Mouse (Mus musculus) embryonic facial prominence, embryonic 14.5 days (tissue): Measurements from ENCODE around the gene Cdsn. TPM values are rescaled to one million over a fixed set of nuclear protein-coding genes. Genes with fewer than 3 reads are reported as not detected.

ENCODE experiments used
- ATAC-seq: fragments of 200-750 bp; cut with Nextera tagmentation; 2 replicates; pipeline ENCODE4 v1.8.0; 2017; ENCODE audit warnings: low read depth, moderate number of reproducible peaks, moderate TSS enrichment
- DNase-seq: peaks from one replicate; pipeline ENCODE4 v3.0.0-alpha.2; 2015; ENCODE audit warnings: low spot score
- H3K27ac ChIP-seq: fragments of 300-500 bp; sonication (generic); replicated peaks from 2 replicates; pipeline ENCODE4 v1.5.1; 2014; ENCODE audit warnings: low read depth, mild to moderate bottlenecking, low read length, moderate library complexity
- H3K27me3 ChIP-seq: fragments of 300-500 bp; sonication (generic); replicated peaks from 2 replicates; pipeline ENCODE4 v1.6.1; 2014; ENCODE audit warnings: low read length; ENCODE audit not compliant: control insufficient read depth, insufficient read depth
- H3K36me3 ChIP-seq: fragments of 300-500 bp; sonication (generic); 2 replicates; pipeline ENCODE4 v1.6.1; 2014; ENCODE audit warnings: low read length, mixed read lengths; ENCODE audit not compliant: control insufficient read depth, insufficient read depth
- H3K4me1 ChIP-seq: fragments of 300-500 bp; sonication (generic); 2 replicates; pipeline ENCODE4 v1.6.1; 2014; ENCODE audit warnings: antibody characterized with exemption, low read length; ENCODE audit not compliant: control insufficient read depth, insufficient read depth
- H3K4me2 ChIP-seq: fragments of 300-500 bp; sonication (generic); 2 replicates; pipeline ENCODE4 v1.6.1; 2014; ENCODE audit warnings: low read depth, mild to moderate bottlenecking, low read length, moderate library complexity, mixed read lengths
- H3K4me3 ChIP-seq: fragments of 300-500 bp; sonication (generic); 2 replicates; pipeline ENCODE4 v1.5.1; 2014; ENCODE audit warnings: low read depth, mild to moderate bottlenecking, low read length
- H3K9ac ChIP-seq: fragments of 300-500 bp; sonication (generic); 2 replicates; pipeline ENCODE4 v1.6.1; 2014; ENCODE audit warnings: low read depth, mild to moderate bottlenecking, low read length, moderate library complexity, mixed read lengths
- H3K9me3 ChIP-seq: fragments of 300-500 bp; sonication (generic); 2 replicates; pipeline ENCODE4 v1.6.1; 2016; ENCODE audit warnings: low read length; ENCODE audit not compliant: control insufficient read depth
- WGBS: fragments of 180-500 bp; shearing (Covaris S2); extraction: QIAGEN DNeasy Blood & Tissue Kit; methylation state at CpG from one replicate; pipeline ENCODE4 v1.1.7; 2014; 5-methylcytosine and 5-hydroxymethylcytosine counted together
- polyA plus RNA-seq: library from polyadenylated mRNA; unstranded; fragments of >200 nt; fragmentation: Nextera tagmentation; extraction: Ambion mirVana; gene quantifications from 2 replicates; pipeline ENCODE4 v1.2.1, GENCODE M21; 2014

Gene Cdsn
- polyA plus RNA-seq = 0.97 and 1.3 TPM in 2 replicates

DNA sequence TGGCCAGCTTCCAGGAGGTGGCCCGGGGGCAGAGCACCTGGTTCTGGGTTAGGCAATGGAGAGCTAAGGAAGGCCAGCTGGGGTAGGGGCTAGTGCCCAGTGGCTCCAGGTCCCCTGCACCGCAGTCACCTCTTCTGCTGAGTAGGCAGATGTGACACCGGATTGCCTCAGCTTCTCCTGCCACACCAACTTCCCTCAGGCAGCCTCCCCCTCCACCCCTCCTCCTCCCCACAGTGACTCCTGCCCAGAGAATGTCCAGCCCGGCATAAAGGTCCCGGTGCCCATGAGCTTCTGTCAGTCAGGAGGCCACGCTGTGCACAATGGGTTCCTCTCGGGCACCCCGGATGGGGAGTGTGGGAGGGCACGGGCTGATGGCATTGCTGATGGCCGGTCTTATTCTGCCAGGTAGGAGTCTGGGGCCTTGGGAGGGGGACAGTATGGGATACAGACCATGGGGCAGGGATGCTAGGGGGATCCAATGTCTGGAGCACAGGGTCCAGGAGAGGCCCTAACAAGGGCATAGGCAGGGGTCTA, at the start of gene Cdsn:
TSS of gene Cdsn (plus strand) at position 248 of the 534 bp plus-strand sequence.
- H3K9me3 ChIP-seq = no peaks in the 10 kb centered on the region
- no peaks in the 10 kb centered on the region for H3K27me3 ChIP-seq
- H3K36me3 ChIP-seq = no peaks in the 10 kb centered on the region
- ATAC-seq (no peak), DNase-seq (no peak)
- peaks cover 17% of the 10 kb centered on the region; the same call in 1 of the 2 replicates for H3K4me1 ChIP-seq
- H3K4me3 ChIP-seq = no peak within 1 kb of the TSS
- H3K9ac ChIP-seq = no peak within 1 kb of the TSS
- WGBS = 77% methylated on average over 9 of the region's 10 CpGs
- no peak within 1 kb of the TSS for H3K27ac ChIP-seq
- H3K4me2 ChIP-seq = no peak within 1 kb of the TSS

GRCm38 (mm10) chr17:35502226-35502625, 49.7 kb upstream of the Cdsn start:
- no peaks in the 10 kb centered on the region for H3K36me3 ChIP-seq
- H3K9ac ChIP-seq = 0 out of 2 replicates have a peak overlapping the region, but pooled peaks have one; percentile 27
- H3K4me1 ChIP-seq = peaks cover 10% of the 10 kb centered on the region
- no peak overlapping the region for H3K4me3 ChIP-seq
- no peak overlapping the region for H3K4me2 ChIP-seq
- DNase-seq (peak; percentile 45), ATAC-seq (no peak)
- H3K27me3 ChIP-seq = peaks cover 22% of the 10 kb centered on the region
- H3K27ac ChIP-seq = peak overlapping the region; percentile 75
- WGBS = 6% methylated on average over 6 of the region's 6 CpGs
- no peaks in the 10 kb centered on the region for H3K9me3 ChIP-seq

- Histone ChIP-seq H3K4me2 (no peak overlapping the region), H3K9me3 (no peaks in the 10 kb centered on the region), H3K36me3 (no peaks in the 10 kb centered on the region), H3K4me3 (no peak overlapping the region), H3K27ac (peak overlapping the region; percentile 75), H3K4me1 (peaks cover 10% of the 10 kb centered on the region), H3K9ac (no peak overlapping the region), H3K27me3 (peaks cover 27% of the 10 kb centered on the region)
- DNase-seq (no peak), ATAC-seq (no peak)
- WGBS = 53% methylated on average over 5 of the region's 5 CpGs
These were observed 49.2 kb upstream of the Cdsn start for GRCm38 (mm10) chr17:35502762-35503161.

GRCm38 (mm10) chr17:35503849-35504248, 48.1 kb upstream of the Cdsn start:
- Histone ChIP-seq H3K9me3 (no peaks in the 10 kb centered on the region), H3K4me3 (no peak overlapping the region), H3K36me3 (no peaks in the 10 kb centered on the region), H3K9ac (no peak overlapping the region), H3K27ac (no peak overlapping the region), H3K4me2 (no peak overlapping the region), H3K27me3 (peaks cover 31% of the 10 kb centered on the region), H3K4me1 (peaks cover 10% of the 10 kb centered on the region)
- WGBS = 32% methylated on average over 5 of the region's 5 CpGs
- no peak for DNase-seq
- ATAC-seq = no peak

DNA sequence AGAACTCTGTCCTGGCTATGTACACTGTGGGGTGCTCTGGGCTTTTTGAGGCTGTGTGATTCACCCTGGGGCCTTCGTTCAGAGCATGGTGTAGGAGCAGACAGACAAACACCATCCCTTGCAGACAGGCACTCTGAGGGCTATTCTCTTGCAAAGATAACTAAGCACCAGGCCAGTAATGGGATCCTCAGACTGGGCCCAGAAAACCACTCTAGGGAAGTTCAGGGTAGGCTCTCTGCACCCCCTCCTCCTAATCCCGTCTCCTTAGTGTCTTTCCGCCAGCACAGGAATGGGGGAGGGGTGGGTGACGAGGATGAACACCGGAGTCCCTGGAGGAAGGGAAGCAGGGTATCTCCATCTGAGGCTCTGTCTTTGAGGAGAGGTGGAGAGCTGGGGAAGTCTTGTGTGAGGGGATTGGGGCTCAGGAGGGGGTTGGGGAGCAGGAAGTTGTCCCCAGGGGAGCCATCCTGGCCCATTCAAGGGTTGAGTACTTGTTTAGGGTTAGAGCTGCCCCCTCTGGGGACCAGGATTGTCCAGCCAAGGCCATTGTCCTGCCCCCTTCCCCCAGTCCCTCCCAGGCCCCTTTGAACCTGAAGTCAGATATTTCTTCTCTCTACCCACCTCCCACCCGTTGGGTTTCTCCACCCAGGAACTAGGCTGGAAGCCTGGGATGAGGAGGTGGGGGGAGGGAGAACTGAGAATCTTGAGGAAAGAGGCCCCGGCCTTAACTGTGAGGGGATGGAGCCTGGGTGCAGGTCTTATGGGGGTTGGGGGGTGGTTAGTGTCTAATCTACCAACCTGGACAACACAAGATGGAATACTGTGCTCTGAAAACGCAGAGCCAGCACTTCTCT, 47.1 kb upstream of the Cdsn start:
- DNase-seq = no peak
- no peak overlapping the region for H3K27ac ChIP-seq
- H3K4me2 ChIP-seq = no peak overlapping the region
- no peak overlapping the region for H3K9ac ChIP-seq
- peaks cover 31% of the 10 kb centered on the region for H3K27me3 ChIP-seq
- peaks cover 10% of the 10 kb centered on the region for H3K4me1 ChIP-seq
- no peak for ATAC-seq
- no peaks in the 10 kb centered on the region for H3K36me3 ChIP-seq
- 26% methylated on average over 8 of the region's 8 CpGs for WGBS
- H3K9me3 ChIP-seq = no peaks in the 10 kb centered on the region
- H3K4me3 ChIP-seq = no peak overlapping the region

DNA sequence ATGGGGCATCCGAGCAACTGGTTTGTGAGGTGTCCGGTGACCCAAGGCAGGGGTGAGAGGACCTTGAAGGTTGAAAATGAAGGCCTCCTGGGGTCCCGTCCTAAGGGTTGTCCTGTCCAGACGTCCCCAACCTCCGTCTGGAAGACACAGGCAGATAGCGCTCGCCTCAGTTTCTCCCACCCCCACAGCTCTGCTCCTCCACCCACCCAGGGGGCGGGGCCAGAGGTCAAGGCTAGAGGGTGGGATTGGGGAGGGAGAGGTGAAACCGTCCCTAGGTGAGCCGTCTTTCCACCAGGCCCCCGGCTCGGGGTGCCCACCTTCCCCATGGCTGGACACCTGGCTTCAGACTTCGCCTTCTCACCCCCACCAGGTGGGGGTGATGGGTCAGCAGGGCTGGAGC, 46.2 kb upstream of the Cdsn start, which contains the start of gene Pou5f1:
TSS of gene Pou5f1 (plus strand) at position 243 of the 400 bp plus-strand sequence.
- no peak within 1 kb of the TSS for H3K9ac ChIP-seq
- H3K27ac ChIP-seq = no peak within 1 kb of the TSS
- H3K4me1 ChIP-seq = peaks cover 10% of the 10 kb centered on the region
- WGBS = 50% methylated on average over 12 of the region's 13 CpGs
- DNase-seq (no peak), ATAC-seq (no peak)
- peaks cover 31% of the 10 kb centered on the region for H3K27me3 ChIP-seq
- H3K36me3 ChIP-seq = no peaks in the 10 kb centered on the region
- H3K9me3 ChIP-seq = no peaks in the 10 kb centered on the region
- H3K4me2 ChIP-seq = no peak within 1 kb of the TSS
- no peak within 1 kb of the TSS for H3K4me3 ChIP-seq

GRCm38 (mm10) chr17:35506881-35507280, 45.0 kb upstream of the Cdsn start:
- WGBS = 14% methylated on average over 10 of the region's 10 CpGs
- no peak for DNase-seq
- Histone ChIP-seq H3K4me3 (no peak overlapping the region), H3K27me3 (peaks cover 31% of the 10 kb centered on the region), H3K9me3 (no peaks in the 10 kb centered on the region), H3K36me3 (no peaks in the 10 kb centered on the region), H3K4me2 (no peak overlapping the region), H3K9ac (no peak overlapping the region), H3K4me1 (peaks cover 7% of the 10 kb centered on the region), H3K27ac (no peak overlapping the region)
- no peak for ATAC-seq

DNA sequence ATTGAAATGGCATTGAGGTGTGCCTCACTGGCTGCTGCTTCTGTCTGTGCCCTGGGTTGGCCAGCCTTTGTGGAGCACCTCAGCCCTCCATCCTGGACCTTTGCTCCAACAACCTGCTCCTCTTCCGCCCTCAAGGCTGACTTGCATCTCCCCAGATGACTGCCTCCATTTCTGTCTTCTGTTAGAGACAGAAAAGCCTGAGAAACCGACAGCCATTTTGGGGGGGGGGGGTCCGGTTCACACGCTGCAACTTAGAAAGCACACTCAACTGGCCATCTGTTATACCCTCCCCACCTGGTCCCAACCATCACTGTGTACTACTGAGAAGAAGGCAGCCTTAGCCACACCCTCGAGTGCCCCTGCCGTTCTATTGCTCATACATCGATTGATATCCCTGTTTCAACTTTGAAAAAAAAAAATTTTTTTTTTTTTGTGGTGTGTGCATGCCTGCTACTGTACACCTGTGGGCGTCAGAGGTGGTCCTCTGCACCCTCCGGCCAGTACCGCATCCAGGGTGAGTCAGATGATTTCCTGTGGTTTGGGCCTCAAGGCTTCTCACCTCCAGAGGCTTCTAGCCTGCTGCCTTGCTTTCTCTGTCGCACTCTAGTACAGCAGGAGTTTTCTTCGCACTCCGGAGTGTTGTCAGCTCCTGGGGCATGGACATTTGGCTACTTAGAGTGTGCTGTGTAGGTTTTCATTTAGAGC, 44.2 kb upstream of the Cdsn start:
- no peak for ATAC-seq
- Histone ChIP-seq H3K4me1 (no peaks in the 10 kb centered on the region), H3K4me3 (no peak overlapping the region), H3K4me2 (no peak overlapping the region), H3K9ac (no peak overlapping the region), H3K9me3 (no peaks in the 10 kb centered on the region), H3K36me3 (peaks cover 5% of the 10 kb centered on the region; the same call in 1 of the 2 replicates), H3K27me3 (peaks cover 31% of the 10 kb centered on the region), H3K27ac (no peak overlapping the region)
- DNase-seq = no peak
- 25% methylated on average over 13 of the region's 13 CpGs for WGBS
